23 mouse cellular contexts compared by ENCODE assay signal in genomic region chr1:93035981-93036380, GRCm38 (mm10). TPM values are rescaled to one million over a fixed set of nuclear protein-coding genes. Genes with fewer than 3 reads are reported as not detected.
"Had no signal": no experiment of that assay in that cellular context is flagged by ENCODE, and none has a peak within 500 bp of the region (broad histone marks: within the 10 kb centered on the region; RNA-seq: fewer than 3 reads in every experiment).

No protein-coding gene starts in this region.

- H3K4me3 ChIP-seq: limb, embryonic 12.5 days; limb, embryonic 15.5 days; midbrain, embryonic 12.5 days; midbrain, embryonic 15.5 days had no signal

- H3K4me1 ChIP-seq: limb, embryonic 15.5 days; midbrain, embryonic 12.5 days; midbrain, embryonic 15.5 days had no signal

- H3K9ac ChIP-seq: limb, embryonic 12.5 days; limb, embryonic 15.5 days; liver, embryonic 14.5 days; liver, postnatal 0 days; lung, embryonic 14.5 days; midbrain, embryonic 12.5 days; midbrain, embryonic 15.5 days had no signal

- H3K27me3 ChIP-seq: limb, embryonic 12.5 days; limb, embryonic 15.5 days; midbrain, embryonic 12.5 days; midbrain, embryonic 15.5 days had no signal

- ATAC-seq: liver, postnatal 0 days; lung, postnatal 0 days; midbrain, embryonic 15.5 days had no signal

- H3K27ac ChIP-seq: limb, embryonic 12.5 days; limb, embryonic 15.5 days; liver, embryonic 14.5 days; macrophage; midbrain, embryonic 12.5 days; midbrain, embryonic 15.5 days had no signal

- H3K4me2 ChIP-seq: limb, embryonic 12.5 days; limb, embryonic 15.5 days; liver, embryonic 11.5 days; lung, embryonic 14.5 days; midbrain, embryonic 12.5 days; midbrain, embryonic 15.5 days had no signal

- DNase-seq: kidney, postnatal 14 days; kidney, postnatal 4 days; left cerebral cortex, postnatal 4 days; liver, postnatal 0 days; lung, embryonic 14.5 days; thymus, adult 18-20 months; thymus, postnatal 36 days had no signal

- H3K9me3 ChIP-seq: limb, embryonic 15.5 days; midbrain, embryonic 12.5 days; midbrain, embryonic 15.5 days had no signal

RNA-seq across cellular contexts. Expression of gene Aqp12, which starts 29.8 kb away (rescaled TPM):
- total RNA-seq: layer of hippocampus, adult 18-20 months; layer of hippocampus, postnatal 14 days; left cerebral cortex, adult 8-10 months; left cerebral cortex, postnatal 14 days; left cerebral cortex, postnatal 4 days; megakaryocyte, adult 5-6 weeks had no signal
- polyA plus RNA-seq: limb, embryonic 12.5 days; limb, embryonic 15.5 days; liver, embryonic 11.5 days; liver, embryonic 14.5 days; liver, postnatal 0 days; lung, embryonic 14.5 days; lung, postnatal 0 days; macrophage; midbrain, embryonic 12.5 days; midbrain, embryonic 15.5 days; neural tube, embryonic 11.5 days; neural tube, embryonic 14.5 days; urinary bladder, adult 2 months had no signal
